Mouse (Mus musculus): ENCODE measurements around the gene Dnajc1. TPM values are rescaled to one million over a fixed set of nuclear protein-coding genes. Genes with fewer than 3 reads are reported as not detected.
A peak's percentile ranks its signal among the peaks of the same experiment; 100 is the strongest.

Gene Dnajc1
- polyA plus RNA-seq, 1 experiment from 2014 or later: 20.8 TPM

DNA sequence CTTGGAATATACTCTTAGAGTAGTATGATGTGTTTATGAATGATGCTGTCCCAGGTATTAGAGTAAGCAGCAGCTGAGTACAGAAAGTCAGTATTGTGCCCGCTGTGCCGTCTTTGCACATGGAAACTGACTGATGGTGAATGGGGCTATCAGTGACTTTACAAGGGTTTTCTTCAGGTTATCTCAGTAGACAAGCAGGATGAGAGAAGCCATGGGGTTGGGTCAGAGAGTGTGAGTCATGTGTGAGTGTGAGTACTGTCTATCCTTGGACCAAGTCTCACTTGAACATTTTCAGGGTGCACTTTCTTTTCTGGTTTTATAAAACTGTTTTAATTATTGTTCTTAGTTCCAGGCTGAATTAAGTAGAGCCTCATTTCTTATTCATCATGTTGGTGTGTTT lies 204.3 kb downstream of the Dnajc1 start:
- Histone ChIP-seq H3K27me3 (ENCODE audit: control insufficient read depth, insufficient read depth, low read length) (no peaks in the 10 kb centered on the region), H3K4me1 (ENCODE audit: control insufficient read depth, insufficient read depth, low read length) (no peaks in the 10 kb centered on the region), H3K36me3 (ENCODE audit: control insufficient read depth, insufficient read depth, low read length) (peaks cover 8% of the 10 kb centered on the region), H3K4me2 (ENCODE audit: low read depth, low read length) (no peak overlapping the region), H3K4me3 (ENCODE audit: low read depth, low read length) (no peak overlapping the region), H3K27ac (ENCODE audit: low read depth, low read length) (no peak overlapping the region), H3K9ac (replicated peaks; ENCODE audit: low read depth, low read length) (no peak overlapping the region), H3K9me3 (ENCODE audit: control insufficient read depth, low read length) (no peaks in the 10 kb centered on the region)
- 98% methylated on average over 2 of the region's 2 CpGs for WGBS
- no peak for ATAC-seq (ENCODE audit: low read depth)

DNA sequence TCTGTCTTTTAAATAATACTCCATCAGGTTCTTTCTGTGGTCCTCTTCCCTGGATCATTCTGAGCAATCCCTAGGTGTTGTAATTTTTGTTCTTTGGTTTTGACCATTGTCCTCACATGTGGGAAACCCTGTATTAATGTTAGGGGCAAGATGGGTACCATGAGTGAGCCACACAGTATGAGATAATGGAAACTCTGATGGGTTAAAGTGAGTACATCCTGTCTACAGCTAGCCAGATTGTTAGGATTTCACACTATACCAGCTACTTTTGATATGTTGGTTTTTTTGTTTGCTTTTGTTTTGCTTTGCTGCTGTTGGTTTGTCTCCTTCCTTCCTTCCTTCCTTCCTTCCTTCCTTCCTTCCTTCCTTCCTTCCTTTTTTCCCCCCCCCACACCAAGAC lies 209.6 kb downstream of the Dnajc1 start:
- no peak for ATAC-seq (ENCODE audit: low read depth)
- Histone ChIP-seq H3K36me3 (ENCODE audit: control insufficient read depth, insufficient read depth, low read length) (peaks cover 8% of the 10 kb centered on the region), H3K27ac (ENCODE audit: low read depth, low read length) (no peak overlapping the region), H3K4me3 (ENCODE audit: low read depth, low read length) (no peak overlapping the region), H3K27me3 (ENCODE audit: control insufficient read depth, insufficient read depth, low read length) (no peaks in the 10 kb centered on the region), H3K4me2 (ENCODE audit: low read depth, low read length) (no peak overlapping the region), H3K9me3 (ENCODE audit: control insufficient read depth, low read length) (no peaks in the 10 kb centered on the region), H3K9ac (replicated peaks; ENCODE audit: low read depth, low read length) (no peak overlapping the region), H3K4me1 (ENCODE audit: control insufficient read depth, insufficient read depth, low read length) (no peaks in the 10 kb centered on the region)

DNA sequence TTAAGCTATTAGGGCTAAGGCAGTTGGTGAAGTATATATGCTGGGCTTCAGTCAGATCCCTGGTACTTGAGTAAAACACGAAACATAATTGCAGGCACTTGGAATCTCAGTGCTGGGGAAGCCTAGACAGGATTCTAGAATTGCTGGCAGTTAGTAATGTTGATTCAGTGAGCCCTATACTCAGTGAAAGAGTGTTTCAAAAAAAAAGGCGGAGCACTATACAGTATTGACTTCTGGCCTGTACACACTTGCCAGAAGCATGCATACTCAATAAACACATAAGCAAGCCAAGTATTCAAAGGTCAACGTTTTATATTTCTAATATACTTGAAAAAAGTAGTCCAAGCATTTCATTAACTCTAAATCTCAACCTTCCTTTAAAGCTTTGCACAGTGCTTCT lies 211.0 kb downstream of the Dnajc1 start:
- peaks cover 3% of the 10 kb centered on the region for H3K36me3 ChIP-seq (ENCODE audit: control insufficient read depth, insufficient read depth, low read length)
- WGBS: 94% methylated on average over 3 of the region's 3 CpGs

DNA sequence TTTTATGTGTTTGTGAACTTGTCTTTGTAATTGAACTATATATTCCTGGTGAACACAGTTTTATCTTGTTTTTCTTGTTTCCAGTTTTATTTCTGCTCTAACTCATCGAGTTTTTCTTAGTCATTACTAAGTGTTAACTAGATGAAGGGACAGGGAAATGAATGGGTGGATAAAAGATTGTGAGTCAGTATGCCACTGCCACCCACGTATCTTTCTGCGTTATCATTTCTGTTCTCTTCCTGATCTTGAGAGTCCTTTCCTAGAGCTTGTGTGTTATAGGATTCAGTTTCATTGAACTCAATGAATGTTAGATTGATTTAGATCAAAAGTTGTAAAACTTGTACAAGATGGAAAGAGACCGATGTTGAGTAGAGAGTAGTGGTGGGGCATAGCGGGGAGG lies 212.3 kb downstream of the Dnajc1 start:
- no peak overlapping the region for H3K4me2 ChIP-seq (ENCODE audit: low read depth, low read length)
- peaks cover 3% of the 10 kb centered on the region for H3K36me3 ChIP-seq (ENCODE audit: control insufficient read depth, insufficient read depth, low read length)
- no peak overlapping the region for H3K27ac ChIP-seq (ENCODE audit: low read depth, low read length)
- H3K4me1 ChIP-seq (ENCODE audit: control insufficient read depth, insufficient read depth, low read length): no peaks in the 10 kb centered on the region
- 95% methylated on average over 5 of the region's 5 CpGs for WGBS
- H3K9ac ChIP-seq (replicated peaks; ENCODE audit: low read depth, low read length): no peak overlapping the region
- ATAC-seq (ENCODE audit: low read depth): no peak
- no peaks in the 10 kb centered on the region for H3K27me3 ChIP-seq (ENCODE audit: control insufficient read depth, insufficient read depth, low read length)
- H3K4me3 ChIP-seq (ENCODE audit: low read depth, low read length): no peak overlapping the region
- no peaks in the 10 kb centered on the region for H3K9me3 ChIP-seq (ENCODE audit: control insufficient read depth, low read length)

More for the DNA sequence above, 211.0 kb downstream of the Dnajc1 start:
- ATAC-seq (ENCODE audit: low read depth): no peak
- no peaks in the 10 kb centered on the region for H3K27me3 ChIP-seq (ENCODE audit: control insufficient read depth, insufficient read depth, low read length)
- H3K4me3 ChIP-seq (ENCODE audit: low read depth, low read length): no peak overlapping the region
- no peak overlapping the region for H3K9ac ChIP-seq (replicated peaks; ENCODE audit: low read depth, low read length)
- no peak overlapping the region for H3K4me2 ChIP-seq (ENCODE audit: low read depth, low read length)
- no peak overlapping the region for H3K27ac ChIP-seq (ENCODE audit: low read depth, low read length)
- no peaks in the 10 kb centered on the region for H3K4me1 ChIP-seq (ENCODE audit: control insufficient read depth, insufficient read depth, low read length)
- no peaks in the 10 kb centered on the region for H3K9me3 ChIP-seq (ENCODE audit: control insufficient read depth, low read length)

DNA sequence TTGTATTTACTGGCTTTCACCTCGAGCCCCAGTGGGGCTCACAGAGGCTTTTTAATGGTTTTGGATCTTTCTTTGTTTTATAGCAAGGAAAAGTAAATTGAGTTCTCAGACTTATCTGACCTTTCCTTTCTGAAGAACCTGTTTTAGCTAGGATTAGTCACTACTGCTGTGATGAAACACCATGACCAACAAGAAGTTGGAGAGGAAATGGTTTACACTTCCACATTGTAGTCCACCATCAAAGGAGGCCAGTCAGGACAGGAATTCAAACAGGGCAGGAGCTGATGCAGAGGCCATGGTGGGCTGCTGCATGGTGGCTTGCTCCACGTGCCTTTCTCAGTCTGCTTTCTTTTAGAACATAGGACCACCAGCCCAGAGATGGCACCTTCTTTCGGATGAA lies 216.4 kb downstream of the Dnajc1 start:
- 94% methylated on average over 3 of the region's 3 CpGs for WGBS
- Histone ChIP-seq H3K9me3 (ENCODE audit: control insufficient read depth, low read length) (no peaks in the 10 kb centered on the region), H3K4me3 (ENCODE audit: low read depth, low read length) (no peak overlapping the region), H3K9ac (replicated peaks; ENCODE audit: low read depth, low read length) (no peak overlapping the region), H3K27me3 (ENCODE audit: control insufficient read depth, insufficient read depth, low read length) (no peaks in the 10 kb centered on the region), H3K4me1 (ENCODE audit: control insufficient read depth, insufficient read depth, low read length) (no peaks in the 10 kb centered on the region), H3K36me3 (ENCODE audit: control insufficient read depth, insufficient read depth, low read length) (no peaks in the 10 kb centered on the region), H3K27ac (ENCODE audit: low read depth, low read length) (no peak overlapping the region), H3K4me2 (ENCODE audit: low read depth, low read length) (no peak overlapping the region)
- no peak for ATAC-seq (ENCODE audit: low read depth)

DNA sequence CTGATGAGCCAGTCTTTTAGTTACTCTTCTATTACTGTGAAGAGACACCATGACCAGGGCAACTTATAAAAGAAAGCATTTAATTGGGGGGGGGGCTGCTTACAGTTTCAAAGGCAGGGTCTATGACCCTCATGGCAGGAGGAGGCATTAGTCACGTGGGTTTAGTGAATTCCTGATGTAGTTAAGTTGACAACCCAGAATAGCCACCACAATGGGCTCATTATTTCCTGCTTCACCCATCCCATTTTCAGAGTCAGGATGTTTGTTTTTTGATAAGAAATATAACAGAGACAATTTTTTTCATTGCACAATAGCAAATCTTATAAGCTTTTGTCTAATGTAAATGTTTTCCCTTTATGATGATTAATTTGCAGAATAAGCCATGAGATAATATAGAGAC lies 217.4 kb downstream of the Dnajc1 start:
- Histone ChIP-seq H3K4me3 (ENCODE audit: low read depth, low read length) (no peak overlapping the region), H3K9ac (replicated peaks; ENCODE audit: low read depth, low read length) (no peak overlapping the region), H3K9me3 (ENCODE audit: control insufficient read depth, low read length) (no peaks in the 10 kb centered on the region), H3K4me2 (ENCODE audit: low read depth, low read length) (no peak overlapping the region), H3K27me3 (ENCODE audit: control insufficient read depth, insufficient read depth, low read length) (no peaks in the 10 kb centered on the region), H3K27ac (ENCODE audit: low read depth, low read length) (no peak overlapping the region), H3K36me3 (ENCODE audit: control insufficient read depth, insufficient read depth, low read length) (0 out of 2 replicates have a peak, but pooled peaks cover 2% of the 10 kb centered on the region), H3K4me1 (ENCODE audit: control insufficient read depth, insufficient read depth, low read length) (no peaks in the 10 kb centered on the region)
- WGBS: 52% methylated on average over 1 of the region's 1 CpGs
- no peak for ATAC-seq (ENCODE audit: low read depth)

DNA sequence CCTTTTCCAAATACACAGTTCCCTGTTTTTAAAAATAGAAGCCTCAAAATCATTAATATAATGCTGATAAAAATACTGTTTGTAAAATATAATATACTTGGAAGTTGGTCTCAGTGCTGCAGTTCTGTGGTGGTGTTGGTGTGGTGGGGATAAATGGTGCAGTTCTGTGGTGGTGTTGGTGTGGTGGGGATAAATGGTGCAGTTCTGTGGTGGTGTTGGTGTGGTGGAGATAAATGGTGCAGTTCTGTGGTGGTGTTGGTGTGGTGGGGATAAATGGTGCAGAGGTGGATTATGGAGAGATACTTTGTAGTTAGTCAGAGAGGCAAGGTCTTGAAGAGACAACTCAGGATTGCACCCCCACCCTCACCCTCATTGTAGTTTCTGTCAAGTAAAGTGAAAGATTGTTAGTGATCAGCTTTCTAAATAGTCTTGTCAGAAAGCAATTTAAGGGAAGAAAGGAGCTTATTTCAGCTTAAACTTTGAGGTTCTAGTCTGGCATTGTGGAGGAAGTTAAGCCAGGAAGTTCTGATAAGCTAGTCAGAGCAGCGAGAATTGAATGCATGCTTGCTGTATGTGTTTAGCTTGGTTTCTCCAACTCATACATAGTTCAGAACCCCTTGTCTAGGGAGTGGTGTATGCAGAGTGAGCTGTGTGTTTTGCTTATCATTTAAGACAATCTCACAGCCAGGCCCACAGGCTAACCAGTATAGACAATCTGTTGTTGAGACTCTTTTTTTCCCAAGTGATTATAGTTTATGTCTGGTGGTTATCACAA lies 223.3 kb downstream of the Dnajc1 start:
- no peak overlapping the region for H3K9ac ChIP-seq (replicated peaks; ENCODE audit: low read depth, low read length)
- H3K36me3 ChIP-seq (ENCODE audit: control insufficient read depth, insufficient read depth, low read length): 0 out of 2 replicates have a peak, but pooled peaks cover 2% of the 10 kb centered on the region
- no peaks in the 10 kb centered on the region for H3K9me3 ChIP-seq (ENCODE audit: control insufficient read depth, low read length)
- H3K4me3 ChIP-seq (ENCODE audit: low read depth, low read length): no peak overlapping the region
- H3K27me3 ChIP-seq (ENCODE audit: control insufficient read depth, insufficient read depth, low read length): no peaks in the 10 kb centered on the region
- ATAC-seq (ENCODE audit: low read depth): no peak
- H3K4me2 ChIP-seq (ENCODE audit: low read depth, low read length): no peak overlapping the region
- WGBS: 92% methylated on average over 1 of the region's 1 CpGs
- H3K27ac ChIP-seq (ENCODE audit: low read depth, low read length): no peak overlapping the region
- no peaks in the 10 kb centered on the region for H3K4me1 ChIP-seq (ENCODE audit: control insufficient read depth, insufficient read depth, low read length)

DNA sequence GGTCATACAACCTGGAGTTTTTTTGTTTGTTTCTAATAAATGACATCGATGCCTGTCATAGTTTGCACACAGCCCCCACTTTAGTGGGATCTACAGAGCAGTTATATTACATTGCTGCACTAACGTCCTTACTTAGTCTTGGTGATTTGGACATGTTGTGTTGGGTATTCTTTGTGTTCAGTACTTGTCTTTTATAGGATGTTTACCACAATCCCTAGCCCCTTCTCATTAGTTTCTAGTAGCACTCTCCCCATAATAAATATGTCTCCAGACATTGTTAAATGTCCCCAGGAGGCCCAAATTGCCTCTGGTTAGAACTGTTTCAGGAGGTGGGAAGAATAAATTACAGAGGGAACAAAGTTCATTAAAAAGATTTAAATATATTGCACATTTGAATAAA lies 227.1 kb downstream of the Dnajc1 start:
- Histone ChIP-seq H3K27me3 (ENCODE audit: control insufficient read depth, insufficient read depth, low read length) (no peaks in the 10 kb centered on the region), H3K9ac (replicated peaks; ENCODE audit: low read depth, low read length) (no peak overlapping the region), H3K4me1 (ENCODE audit: control insufficient read depth, insufficient read depth, low read length) (no peaks in the 10 kb centered on the region), H3K4me3 (ENCODE audit: low read depth, low read length) (no peak overlapping the region), H3K9me3 (ENCODE audit: control insufficient read depth, low read length) (no peaks in the 10 kb centered on the region), H3K27ac (ENCODE audit: low read depth, low read length) (no peak overlapping the region), H3K4me2 (ENCODE audit: low read depth, low read length) (no peak overlapping the region), H3K36me3 (ENCODE audit: control insufficient read depth, insufficient read depth, low read length) (peaks cover 13% of the 10 kb centered on the region)
- peak; percentile 75; the same call in 1 of the 2 replicates for ATAC-seq (ENCODE audit: low read depth)
- WGBS: 37% methylated on average over 2 of the region's 2 CpGs

DNA sequence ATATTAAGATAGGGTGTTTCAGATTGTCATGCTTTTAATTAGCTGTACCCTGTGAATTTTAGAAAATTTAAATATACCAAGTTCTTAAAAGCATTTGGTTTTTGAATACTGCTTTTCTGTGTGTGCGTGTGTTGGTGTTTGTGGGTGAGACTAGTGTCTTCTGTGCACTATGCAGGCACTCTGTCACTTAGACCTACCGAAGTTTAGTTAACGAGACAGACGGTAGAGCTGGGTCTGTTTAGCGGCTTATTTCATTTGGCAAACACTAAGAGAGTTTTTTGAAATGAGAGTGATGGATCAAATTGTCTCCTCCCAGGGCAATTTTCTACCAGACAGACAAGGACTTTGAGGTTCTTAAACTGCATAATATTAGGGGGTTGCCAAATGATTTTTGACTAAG lies 231.6 kb downstream of the Dnajc1 start:
- WGBS: 88% methylated on average over 5 of the region's 5 CpGs
- Histone ChIP-seq H3K4me3 (ENCODE audit: low read depth, low read length) (no peak overlapping the region), H3K27me3 (ENCODE audit: control insufficient read depth, insufficient read depth, low read length) (no peaks in the 10 kb centered on the region), H3K27ac (ENCODE audit: low read depth, low read length) (no peak overlapping the region), H3K4me2 (ENCODE audit: low read depth, low read length) (no peak overlapping the region), H3K9ac (replicated peaks; ENCODE audit: low read depth, low read length) (no peak overlapping the region), H3K9me3 (ENCODE audit: control insufficient read depth, low read length) (no peaks in the 10 kb centered on the region), H3K4me1 (ENCODE audit: control insufficient read depth, insufficient read depth, low read length) (no peaks in the 10 kb centered on the region), H3K36me3 (ENCODE audit: control insufficient read depth, insufficient read depth, low read length) (peaks cover 13% of the 10 kb centered on the region)
- ATAC-seq (ENCODE audit: low read depth): no peak

All from neural tube, embryonic 14.5 days (tissue).